8 mouse cellular contexts compared by ENCODE assay signal in genomic region chr14:75445948-75446281, GRCm38 (mm10). TPM values are rescaled to one million over a fixed set of nuclear protein-coding genes. Genes with fewer than 3 reads are reported as not detected.
A peak's percentile ranks its signal among the peaks of the same experiment; 100 is the strongest.
DNase-seq lines count a peak whose midpoint lies in the region; ATAC-seq and TF ChIP-seq lines count a peak whose summit lies in the region.

No protein-coding gene starts in this region.

- peak overlapping the region; percentile 43; the same call in 1 of the 2 replicates for H3K9ac ChIP-seq in heart, postnatal 0 days (replicated peaks; ENCODE audit: low read depth, low read length)
- no peak overlapping the region for H3K9ac ChIP-seq in liver, embryonic 16.5 days (ENCODE audit: low read depth, low read length)

- H3K4me2 ChIP-seq in heart, postnatal 0 days (ENCODE audit: low read depth, low read length), result peak overlapping the region; percentile 61
- peak overlapping the region; percentile 45 for H3K4me2 ChIP-seq in liver, embryonic 16.5 days (ENCODE audit: low read depth, low read length)

- DNase-seq in gastrocnemius, adult 2 months, result no peak
- no peak for DNase-seq in gastrocnemius, adult 8-10 months (ENCODE audit: low spot score in 2 of 2)
- DNase-seq in heart, postnatal 0 days (ENCODE audit: low spot score), result no peak
- no peak for DNase-seq in thymus, postnatal 36 days
- no peak for DNase-seq in natural killer cell, adult 2 months (ENCODE audit: low spot score in 2 of 2)

- TF ChIP-seq EP300 in heart, postnatal 0 days (IDR thresholded peaks at IDR 0.05; ENCODE audit: low read depth), result no peak

- H3K27ac ChIP-seq in gastrocnemius, adult 2 months, result 0 out of 2 replicates have a peak overlapping the region, but pooled peaks have one; percentile 16
- H3K27ac ChIP-seq in heart, postnatal 0 days (ENCODE audit: low read depth), result no peak overlapping the region
- no peak overlapping the region for H3K27ac ChIP-seq in liver, embryonic 16.5 days (ENCODE audit: low read length)

- H3K4me1 ChIP-seq in heart, postnatal 0 days (ENCODE audit: control insufficient read depth, insufficient read depth), result peaks cover 7% of the 10 kb centered on the region; the same call in 1 of the 2 replicates
- H3K4me1 ChIP-seq in liver, embryonic 16.5 days (ENCODE audit: control insufficient read depth, low read depth, low read length), result no peaks in the 10 kb centered on the region; the same call in 1 of the 2 replicates

- intact Hi-C loops in gastrocnemius, adult 2 months (cut with DNase I), result no loop called here

- 36% methylated on average over 6 of the region's 6 CpGs for WGBS in heart, postnatal 0 days
- WGBS in liver, embryonic 16.5 days (ENCODE audit: insufficient replicate concordance), result 10% methylated on average over 6 of the region's 6 CpGs

- H3K9me3 ChIP-seq in heart, postnatal 0 days (replicated peaks; ENCODE audit: control insufficient read depth, low read length), result no peaks in the 10 kb centered on the region
- no peaks in the 10 kb centered on the region for H3K9me3 ChIP-seq in liver, embryonic 16.5 days (replicated peaks; ENCODE audit: control insufficient read depth, low read length)

- no peaks in the 10 kb centered on the region for H3K27me3 ChIP-seq in heart, postnatal 0 days (ENCODE audit: control insufficient read depth, insufficient read depth, low read length)
- H3K27me3 ChIP-seq in liver, embryonic 16.5 days (ENCODE audit: control insufficient read depth, insufficient read depth, low read depth, low read length), result no peaks in the 10 kb centered on the region

- peak overlapping the region; percentile 67 for H3K4me3 ChIP-seq in gastrocnemius, adult 2 months
- H3K4me3 ChIP-seq in heart, postnatal 0 days (ENCODE audit: low read depth, low read length), result peak overlapping the region; percentile 35
- H3K4me3 ChIP-seq in liver, embryonic 16.5 days (ENCODE audit: low read depth, low read length), result peak overlapping the region; percentile 33

- no peak for TF ChIP-seq CTCF in gastrocnemius, adult 2 months (IDR thresholded peaks at IDR 0.05)
- TF ChIP-seq CTCF in heart, postnatal 0 days (IDR thresholded peaks at IDR 0.05; ENCODE audit: low read depth), result no peak

- H3K36me3 ChIP-seq in heart, postnatal 0 days (replicated peaks; ENCODE audit: control insufficient read depth, insufficient read depth, low read length), result no peaks in the 10 kb centered on the region
- H3K36me3 ChIP-seq in liver, embryonic 16.5 days (ENCODE audit: control insufficient read depth, insufficient read depth), result no peaks in the 10 kb centered on the region

- ATAC-seq in CD4-positive, CD25-positive, alpha-beta regulatory T cell, adult 4 months, result peak; percentile 12
- ATAC-seq in heart, postnatal 0 days (ENCODE audit: insufficient read depth, low read depth), result no peak
- ATAC-seq in liver, embryonic 16.5 days (ENCODE audit: low read depth), result no peak
- ATAC-seq in monocyte, adult 5-6 weeks (replicated peaks; ENCODE audit: insufficient number of reproducible peaks, low FRiP score, low TSS enrichment, poor library complexity, severe bottlenecking), result no peak

RNA-seq across cellular contexts. Expression of gene Siah3, which starts 9.9 kb away (rescaled TPM):
- total RNA-seq in gastrocnemius, adult 2 months (2021), result not detected
- total RNA-seq in gastrocnemius, adult 8-10 months (2022), result under 1 TPM in 1 of 4 experiments, not detected in 3; 0.11 TPM
- polyA plus RNA-seq in CD4-positive, CD25-positive, alpha-beta regulatory T cell, adult 4 months (2017; shearing (Covaris generic)), result under 1 TPM in 1 of 2 experiments, not detected in 1; 0.47 TPM
- not detected in 2 replicates for total RNA-seq in heart, postnatal 0 days (2014; rRNA removed; ENCODE audit: low replicate concordance)
- not detected in 2 replicates for polyA plus RNA-seq in heart, postnatal 0 days (2015; fragmentation: Nextera tagmentation; extraction: Ambion mirVana)
- 0.07 TPM in 2 replicates for polyA plus RNA-seq in liver, embryonic 16.5 days (2015; fragmentation: Nextera tagmentation; extraction: Ambion mirVana)
- not detected in 3 replicates for total RNA-seq in monocyte, adult 5-6 weeks (2017)
